Mouse (Mus musculus) liver, postnatal 0 days (tissue): ENCODE measurements around the gene Klhdc10.

Experiments used
- CTCF ChIP-seq: sonication (generic); IDR thresholded peaks from 2 replicates; pipeline ENCODE4 v1.5.1; 2016; ENCODE audit warnings: antibody characterized with exemption, low read depth
- EP300 ChIP-seq: IDR thresholded peaks from 2 replicates; pipeline ENCODE4 v1.6.1; 2016; ENCODE audit warnings: antibody characterized with exemption, low read depth, mild to moderate bottlenecking

DNA sequence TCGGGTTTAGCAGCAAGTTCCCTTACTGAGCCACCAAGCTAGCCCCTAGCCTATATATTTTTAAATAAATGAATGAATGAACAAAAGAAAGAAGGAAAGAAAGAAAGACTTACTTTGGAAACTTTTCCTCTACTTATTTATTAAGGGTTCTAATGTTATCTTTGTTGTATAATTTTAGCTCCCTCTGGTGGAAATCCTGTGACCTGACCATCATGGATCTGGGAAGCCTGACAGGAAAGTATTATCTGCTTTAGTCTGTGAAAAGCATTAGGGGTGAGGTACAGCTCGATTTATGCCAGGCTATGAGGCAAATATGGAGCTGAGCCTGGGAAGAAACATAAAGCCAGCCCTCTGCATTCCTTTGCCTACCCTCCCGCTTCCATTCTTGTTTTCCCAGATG, 32.4 kb upstream of the Klhdc10 start:
- peak; percentile 38 for TF ChIP-seq CTCF
- no peak for TF ChIP-seq EP300
